Mouse (Mus musculus): Measurements from ENCODE around the gene Trim25.

- no peak for TF ChIP-seq POLR2A (IDR thresholded peaks at IDR 0.05; ENCODE audit: control insufficient read depth, extremely low read depth, insufficient read depth, low read length, poor library complexity)
- no peak for TF ChIP-seq CTCF (IDR thresholded peaks at IDR 0.05; ENCODE audit: borderline replicate concordance, control insufficient read depth, extremely low read depth, insufficient read depth, low read length, poor library complexity)
These were observed 68.8 kb downstream of the Trim25 start for GRCm38 (mm10) chr11:89067871-89068490.
